8 mouse cellular contexts compared by ENCODE assay signal in the genomic region with DNA sequence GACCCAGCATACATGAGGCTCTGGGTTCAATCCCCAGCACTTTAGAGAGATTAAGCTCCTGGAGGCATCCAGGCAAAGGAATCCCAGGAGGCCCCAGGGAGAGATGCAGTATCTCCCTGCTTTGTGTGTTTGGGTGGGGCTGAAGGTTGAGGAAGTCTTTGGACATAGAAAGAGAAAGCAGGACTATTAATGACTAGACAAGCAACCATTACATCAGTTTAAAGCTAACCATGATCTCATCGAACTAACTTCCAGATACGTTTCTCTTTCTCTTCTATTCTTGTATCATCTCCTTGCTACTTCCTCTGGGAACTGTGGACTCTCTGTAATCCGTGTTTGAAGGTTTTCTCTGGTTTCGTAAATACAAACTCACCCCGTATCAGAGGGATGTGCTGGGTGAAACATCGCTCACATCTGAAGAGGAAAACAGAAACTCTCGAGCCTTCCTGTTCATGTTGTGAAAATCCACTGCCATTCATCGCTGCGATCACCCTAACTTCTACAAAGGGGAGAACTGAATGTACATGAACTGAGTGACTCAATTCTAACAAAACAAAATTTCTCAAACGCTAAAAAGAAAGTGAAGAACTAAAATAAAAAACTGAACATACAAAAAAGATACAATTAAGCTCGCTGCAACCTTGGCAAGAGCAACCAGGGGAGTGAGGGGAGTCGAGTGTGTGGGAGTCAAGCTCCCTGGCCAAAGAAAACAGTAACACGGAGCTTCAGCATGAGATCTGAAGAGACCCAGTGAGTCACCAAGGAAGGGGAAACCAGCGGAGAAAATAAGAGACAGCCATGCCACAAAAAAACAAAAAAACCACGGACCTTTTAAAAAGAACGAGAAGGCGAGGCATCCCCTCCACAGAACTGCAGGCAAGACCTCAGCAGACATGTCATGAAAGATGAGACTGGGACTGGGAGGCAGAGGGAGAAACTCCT. TPM values are rescaled to one million over a fixed set of nuclear protein-coding genes. Genes with fewer than 3 reads are reported as not detected.
DNase-seq lines count a peak whose midpoint lies in the region; ATAC-seq and TF ChIP-seq lines count a peak whose summit lies in the region.
"Had no signal": no experiment of that assay in that cellular context is flagged by ENCODE, and none has a peak within 500 bp of the region (broad histone marks: within the 10 kb centered on the region; RNA-seq: fewer than 3 reads in every experiment).

No protein-coding gene starts in this region.

- no peak for ATAC-seq in lung, embryonic 14.5 days (ENCODE audit: insufficient read depth)
- ATAC-seq in heart, embryonic 12.5 days (ENCODE audit: insufficient number of reproducible peaks, low FRiP score): no peak
- no peak for ATAC-seq in stomach, embryonic 15.5 days (ENCODE audit: insufficient read depth, low FRiP score, low read depth)
- ATAC-seq in forebrain, embryonic 11.5 days (replicated peaks; ENCODE audit: low FRiP score): no peak
- no peak for ATAC-seq in hindbrain, embryonic 13.5 days (ENCODE audit: low FRiP score)
- ATAC-seq: liver, embryonic 12.5 days had no signal

- H3K4me3 ChIP-seq in lung, embryonic 14.5 days (ENCODE audit: low read depth, low read length): no peak overlapping the region
- no peak overlapping the region for H3K4me3 ChIP-seq in heart, embryonic 12.5 days
- H3K4me3 ChIP-seq in stomach, embryonic 15.5 days (replicated peaks): no peak overlapping the region
- no peak overlapping the region for H3K4me3 ChIP-seq in forebrain, embryonic 11.5 days (ENCODE audit: low read depth, low read length)
- H3K4me3 ChIP-seq in hindbrain, embryonic 13.5 days: no peak overlapping the region
- H3K4me3 ChIP-seq: liver, embryonic 12.5 days had no signal

- no peak for TF ChIP-seq CTCF in lung, embryonic 14.5 days (IDR thresholded peaks at IDR 0.05; ENCODE audit: low read depth)

- H3K27me3 ChIP-seq in lung, embryonic 14.5 days (ENCODE audit: insufficient read depth, low read length): no peaks in the 10 kb centered on the region
- peaks cover 12% of the 10 kb centered on the region for H3K27me3 ChIP-seq in heart, embryonic 12.5 days (replicated peaks)
- no peaks in the 10 kb centered on the region for H3K27me3 ChIP-seq in stomach, embryonic 15.5 days (replicated peaks)
- no peaks in the 10 kb centered on the region for H3K27me3 ChIP-seq in forebrain, embryonic 11.5 days (ENCODE audit: control insufficient read depth, insufficient read depth, low read length)
- H3K27me3 ChIP-seq in hindbrain, embryonic 13.5 days: no peaks in the 10 kb centered on the region

- H3K9ac ChIP-seq in lung, embryonic 14.5 days: no peak overlapping the region
- H3K9ac ChIP-seq in heart, embryonic 12.5 days: no peak overlapping the region
- H3K9ac ChIP-seq in stomach, embryonic 15.5 days: no peak overlapping the region
- no peak overlapping the region for H3K9ac ChIP-seq in forebrain, embryonic 11.5 days (ENCODE audit: low read length)
- H3K9ac ChIP-seq in hindbrain, embryonic 13.5 days: no peak overlapping the region
- H3K9ac ChIP-seq: liver, embryonic 12.5 days had no signal

- no peaks in the 10 kb centered on the region for H3K36me3 ChIP-seq in lung, embryonic 14.5 days (ENCODE audit: insufficient read depth)
- H3K36me3 ChIP-seq in heart, embryonic 12.5 days: no peaks in the 10 kb centered on the region
- H3K36me3 ChIP-seq in stomach, embryonic 15.5 days: no peaks in the 10 kb centered on the region
- no peaks in the 10 kb centered on the region for H3K36me3 ChIP-seq in forebrain, embryonic 11.5 days (ENCODE audit: control insufficient read depth, insufficient read depth, low read length)
- no peaks in the 10 kb centered on the region for H3K36me3 ChIP-seq in hindbrain, embryonic 13.5 days
- H3K36me3 ChIP-seq: liver, embryonic 12.5 days had no signal

- peak overlapping the region; percentile 33; the same call in 1 of the 2 replicates for H3K27ac ChIP-seq in lung, embryonic 14.5 days (ENCODE audit: low read depth)
- peak overlapping the region; percentile 27 for H3K27ac ChIP-seq in heart, embryonic 12.5 days (ENCODE audit: poor library complexity, severe bottlenecking)
- peak overlapping the region; percentile 26; the same call in 1 of the 2 replicates for H3K27ac ChIP-seq in stomach, embryonic 15.5 days
- H3K27ac ChIP-seq in forebrain, embryonic 11.5 days (ENCODE audit: low read depth, low read length): no peak overlapping the region
- no peak overlapping the region for H3K27ac ChIP-seq in hindbrain, embryonic 13.5 days
- H3K27ac ChIP-seq: liver, embryonic 12.5 days had no signal

- 48% methylated on average over 17 of the region's 17 CpGs for WGBS in lung, embryonic 14.5 days
- 41% methylated on average over 17 of the region's 17 CpGs for WGBS in heart, embryonic 12.5 days
- 46% methylated on average over 17 of the region's 17 CpGs for WGBS in stomach, embryonic 15.5 days
- WGBS in forebrain, embryonic 11.5 days: 67% methylated on average over 17 of the region's 17 CpGs
- WGBS in hindbrain, embryonic 13.5 days: 62% methylated on average over 17 of the region's 17 CpGs

- peak; percentile 36 for DNase-seq in lung, embryonic 14.5 days
- DNase-seq in lung, postnatal 25 days (ENCODE audit: low spot score): no peak
- peak; percentile 29 for DNase-seq in ZHBTc4 (ENCODE audit: low read depth, low spot score)
- no peak for DNase-seq in forebrain, embryonic 11.5 days (ENCODE audit: low spot score)

- 0 out of 2 replicates have a peak overlapping the region, but pooled peaks have one; percentile 1 for H3K4me2 ChIP-seq in lung, embryonic 14.5 days
- peak overlapping the region; percentile 48 for H3K4me2 ChIP-seq in heart, embryonic 12.5 days
- peak overlapping the region; percentile 19; the same call in 1 of the 2 replicates for H3K4me2 ChIP-seq in stomach, embryonic 15.5 days
- no peak overlapping the region for H3K4me2 ChIP-seq in forebrain, embryonic 11.5 days (ENCODE audit: low read depth, low read length, severe bottlenecking)
- no peak overlapping the region for H3K4me2 ChIP-seq in hindbrain, embryonic 13.5 days
- H3K4me2 ChIP-seq: liver, embryonic 12.5 days had no signal

- H3K4me1 ChIP-seq in lung, embryonic 14.5 days (ENCODE audit: insufficient read depth): no peaks in the 10 kb centered on the region
- H3K4me1 ChIP-seq in heart, embryonic 12.5 days (replicated peaks): peaks cover 28% of the 10 kb centered on the region
- H3K4me1 ChIP-seq in stomach, embryonic 15.5 days: peaks cover 8% of the 10 kb centered on the region; the same call in 1 of the 2 replicates
- H3K4me1 ChIP-seq in forebrain, embryonic 11.5 days (replicated peaks; ENCODE audit: control insufficient read depth, insufficient read depth, low read length): no peaks in the 10 kb centered on the region; the same call in 1 of the 2 replicates
- peaks cover 8% of the 10 kb centered on the region for H3K4me1 ChIP-seq in hindbrain, embryonic 13.5 days (replicated peaks)
- H3K4me1 ChIP-seq: liver, embryonic 12.5 days had no signal

- H3K9me3 ChIP-seq in lung, embryonic 14.5 days (ENCODE audit: low read depth, low read length): no peaks in the 10 kb centered on the region
- no peaks in the 10 kb centered on the region for H3K9me3 ChIP-seq in heart, embryonic 12.5 days (replicated peaks)
- no peaks in the 10 kb centered on the region for H3K9me3 ChIP-seq in stomach, embryonic 15.5 days
- H3K9me3 ChIP-seq in forebrain, embryonic 11.5 days (ENCODE audit: control insufficient read depth, low read length): no peaks in the 10 kb centered on the region
- no peaks in the 10 kb centered on the region for H3K9me3 ChIP-seq in hindbrain, embryonic 13.5 days
- H3K9me3 ChIP-seq: liver, embryonic 12.5 days had no signal

RNA-seq across cellular contexts. Expression of a gene that starts 48.4 kb away (rescaled TPM):
- polyA plus RNA-seq in lung, embryonic 14.5 days (2014; fragmentation: Nextera tagmentation; extraction: Ambion mirVana): 15.7 and 16.2 TPM in 2 replicates
- polyA plus RNA-seq in heart, embryonic 12.5 days (2016; fragmentation: Nextera tagmentation; extraction: Ambion mirVana): 15.1 and 16.8 TPM in 2 replicates
- polyA plus RNA-seq in stomach, embryonic 15.5 days (2015; fragmentation: Nextera tagmentation; extraction: Ambion mirVana): 15.8 and 17.0 TPM in 2 replicates
- 17.4 and 20.3 TPM in 2 replicates for polyA plus RNA-seq in forebrain, embryonic 11.5 days (2014; fragmentation: Nextera tagmentation; extraction: Ambion mirVana)
- polyA plus RNA-seq in hindbrain, embryonic 13.5 days (2015; fragmentation: Nextera tagmentation; extraction: Ambion mirVana): 6.4 and 7.5 TPM in 2 replicates

Comparison
In these comparisons a context has a peak if more than half of its experiments do, and no peak if none do; other contexts are left out.
1. DNase-seq: peak in lung, embryonic 14.5 days (single experiment) and ZHBTc4 (single experiment); none in lung, postnatal 25 days (single experiment) and forebrain, embryonic 11.5 days (single experiment).
2. H3K27ac ChIP-seq: peak in lung, embryonic 14.5 days (single experiment), heart, embryonic 12.5 days (single experiment) and stomach, embryonic 15.5 days (single experiment); none in forebrain, embryonic 11.5 days (single experiment) and hindbrain, embryonic 13.5 days (single experiment).
3. H3K4me2 ChIP-seq: peak in lung, embryonic 14.5 days (single experiment), heart, embryonic 12.5 days (single experiment) and stomach, embryonic 15.5 days (single experiment); none in forebrain, embryonic 11.5 days (single experiment) and hindbrain, embryonic 13.5 days (single experiment).